Mouse (Mus musculus): ENCODE measurements around the gene Dohh. TPM values are rescaled to one million over a fixed set of nuclear protein-coding genes. Genes with fewer than 3 reads are reported as not detected.
A peak's percentile ranks its signal among the peaks of the same experiment; 100 is the strongest.

Gene Dohh
- polyA plus RNA-seq, 1 experiment from 2014 or later = 55.2 TPM

DNA sequence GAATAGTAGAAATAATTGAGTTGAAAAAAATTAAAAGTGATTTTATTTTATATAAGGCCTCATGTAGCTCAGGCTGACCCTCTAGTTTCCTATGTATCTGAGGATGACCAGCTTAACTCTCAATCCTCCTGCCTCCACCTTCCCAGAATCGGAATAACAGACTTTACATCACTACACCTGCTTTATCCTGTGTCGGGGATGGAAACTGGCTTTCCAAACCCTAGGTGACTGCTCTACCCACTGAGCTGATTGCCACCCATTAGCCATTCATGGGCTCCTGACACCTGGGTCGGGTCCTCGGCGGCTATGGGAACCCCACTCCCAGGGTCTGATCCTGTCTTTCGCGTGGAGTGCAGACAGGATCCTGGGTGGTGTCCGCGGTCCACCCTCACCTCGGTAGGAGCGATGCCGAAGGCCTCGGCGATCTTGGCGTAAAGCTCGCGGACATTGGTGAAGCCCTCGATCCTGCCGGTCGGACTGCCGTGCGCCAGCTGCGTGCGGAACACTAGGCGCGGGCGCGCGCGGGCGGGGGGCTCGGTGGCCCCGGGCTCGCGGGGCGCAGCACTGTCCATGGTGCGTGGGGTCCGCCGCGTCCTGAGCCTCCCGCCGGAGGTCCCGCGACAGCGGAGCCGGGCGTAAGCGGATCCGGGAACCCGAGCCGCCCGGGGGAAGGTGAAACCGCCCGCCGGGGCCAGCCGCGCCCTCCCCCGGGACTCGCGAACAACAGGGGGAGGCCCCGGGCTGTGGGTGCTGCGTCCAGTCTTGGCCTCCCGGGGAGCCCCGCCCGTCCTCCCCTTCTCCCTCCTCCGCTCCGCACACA, 41.3 kb upstream of the Dohh start, which contains the start of gene Gipc3:
Gipc3 (minus strand) TSS at position 581 of the 820 bp plus-strand sequence.
- Histone ChIP-seq H3K4me2 (replicated peaks; ENCODE audit: low read depth, low read length) (peak within 1 kb of the TSS; percentile 94), H3K4me3 (ENCODE audit: low read depth, low read length) (peak within 1 kb of the TSS; percentile 60), H3K4me1 (ENCODE audit: insufficient read depth, low read depth, low read length) (peaks cover 5% of the 10 kb centered on the region; the same call in 1 of the 2 replicates), H3K27me3 (replicated peaks; ENCODE audit: insufficient read depth, low read length) (0 out of 2 replicates have a peak, but pooled peaks cover 8% of the 10 kb centered on the region), H3K27ac (ENCODE audit: low read length) (no peak within 1 kb of the TSS), H3K36me3 (ENCODE audit: insufficient read depth, low read length) (no peaks in the 10 kb centered on the region), H3K9me3 (ENCODE audit: low read length) (no peaks in the 10 kb centered on the region), H3K9ac (replicated peaks; ENCODE audit: low read depth) (peak within 1 kb of the TSS; percentile 48)
- DNase-seq (ENCODE audit: low spot score) (no peak), ATAC-seq (no peak)
- TF ChIP-seq EP300 (IDR thresholded peaks at IDR 0.05) = no peak
- no peak for TF ChIP-seq CTCF (IDR thresholded peaks at IDR 0.05)
- 4% methylated on average over 43 of the region's 67 CpGs for WGBS

DNA sequence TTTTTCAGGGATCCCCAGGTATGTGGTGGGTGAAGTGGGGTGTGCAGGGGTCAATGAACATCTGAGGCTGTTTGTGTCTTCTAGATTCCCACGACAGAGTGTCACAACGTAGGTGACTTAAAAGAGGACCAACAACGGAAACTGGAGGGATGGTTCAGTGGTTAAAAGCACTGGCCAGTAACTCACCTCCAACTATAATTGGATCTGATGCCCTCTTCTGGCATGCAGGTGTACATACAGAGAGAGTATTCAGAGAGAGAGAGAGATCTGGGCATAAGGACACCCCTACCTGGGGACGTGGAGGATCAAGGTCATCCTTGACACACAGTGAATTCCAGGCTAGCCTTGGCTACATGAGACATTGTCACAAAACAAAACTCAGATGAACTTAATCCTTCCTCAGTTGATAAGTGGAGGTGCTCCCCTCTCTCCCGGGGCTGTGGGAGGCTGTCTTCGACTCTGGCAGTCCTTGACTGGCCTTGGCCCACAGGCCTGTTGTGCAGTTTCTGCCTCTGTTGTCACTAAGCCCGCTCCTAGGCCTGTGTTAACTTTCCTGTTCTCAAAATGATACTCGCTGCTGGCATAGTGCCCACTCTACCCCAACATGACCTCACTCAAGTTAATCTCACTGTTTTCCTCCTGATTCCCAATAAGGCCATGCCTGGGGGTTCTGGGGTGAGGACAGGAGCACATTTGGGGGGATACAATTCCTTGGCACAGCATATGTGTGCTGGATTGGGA, 39.6 kb upstream of the Dohh start:
- no peak for ATAC-seq
- H3K4me1 ChIP-seq (ENCODE audit: insufficient read depth, low read depth, low read length) = peaks cover 5% of the 10 kb centered on the region; the same call in 1 of the 2 replicates
- H3K4me3 ChIP-seq (ENCODE audit: low read depth, low read length) = no peak overlapping the region
- H3K9ac ChIP-seq (replicated peaks; ENCODE audit: low read depth) = no peak overlapping the region
- 0 out of 2 replicates have a peak, but pooled peaks cover 8% of the 10 kb centered on the region for H3K27me3 ChIP-seq (replicated peaks; ENCODE audit: insufficient read depth, low read length)
- 47% methylated on average over 8 of the region's 8 CpGs for WGBS
- TF ChIP-seq EP300 (IDR thresholded peaks at IDR 0.05) = no peak
- TF ChIP-seq CTCF (IDR thresholded peaks at IDR 0.05) = peak; percentile 61
- no peaks in the 10 kb centered on the region for H3K36me3 ChIP-seq (ENCODE audit: insufficient read depth, low read length)
- no peak overlapping the region for H3K4me2 ChIP-seq (replicated peaks; ENCODE audit: low read depth, low read length)
- DNase-seq (ENCODE audit: low spot score) = peak; percentile 53
- H3K27ac ChIP-seq (ENCODE audit: low read length) = no peak overlapping the region
- H3K9me3 ChIP-seq (ENCODE audit: low read length) = no peaks in the 10 kb centered on the region

DNA sequence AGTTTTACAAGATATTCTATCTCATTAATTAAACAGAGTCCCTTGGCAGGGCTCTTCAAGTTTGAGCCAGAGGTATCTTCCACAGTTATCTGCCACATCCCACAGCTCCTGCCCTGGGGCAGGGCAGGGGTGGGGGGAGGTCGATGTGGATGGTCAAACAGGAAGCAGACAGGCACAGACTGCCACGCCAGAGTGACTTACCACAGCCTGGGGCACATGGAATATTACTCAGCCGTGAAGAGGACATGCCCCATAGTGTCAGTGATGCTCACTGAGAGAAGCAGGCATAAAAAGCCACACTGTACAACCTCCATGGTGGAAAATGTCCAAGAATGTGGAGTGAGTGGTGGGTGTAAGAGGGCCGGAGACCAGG, 39.1 kb upstream of the Dohh start:
- Histone ChIP-seq H3K4me1 (ENCODE audit: insufficient read depth, low read depth, low read length) (peaks cover 5% of the 10 kb centered on the region; the same call in 1 of the 2 replicates), H3K9me3 (ENCODE audit: low read length) (no peaks in the 10 kb centered on the region), H3K9ac (replicated peaks; ENCODE audit: low read depth) (no peak overlapping the region), H3K4me2 (replicated peaks; ENCODE audit: low read depth, low read length) (no peak overlapping the region), H3K4me3 (ENCODE audit: low read depth, low read length) (no peak overlapping the region), H3K36me3 (ENCODE audit: insufficient read depth, low read length) (no peaks in the 10 kb centered on the region), H3K27me3 (replicated peaks; ENCODE audit: insufficient read depth, low read length) (0 out of 2 replicates have a peak, but pooled peaks cover 8% of the 10 kb centered on the region), H3K27ac (ENCODE audit: low read length) (no peak overlapping the region)
- WGBS = 82% methylated on average over 4 of the region's 4 CpGs
- ATAC-seq (no peak), DNase-seq (ENCODE audit: low spot score) (no peak)
- TF ChIP-seq CTCF (IDR thresholded peaks at IDR 0.05) (no peak), EP300 (IDR thresholded peaks at IDR 0.05) (no peak)

DNA sequence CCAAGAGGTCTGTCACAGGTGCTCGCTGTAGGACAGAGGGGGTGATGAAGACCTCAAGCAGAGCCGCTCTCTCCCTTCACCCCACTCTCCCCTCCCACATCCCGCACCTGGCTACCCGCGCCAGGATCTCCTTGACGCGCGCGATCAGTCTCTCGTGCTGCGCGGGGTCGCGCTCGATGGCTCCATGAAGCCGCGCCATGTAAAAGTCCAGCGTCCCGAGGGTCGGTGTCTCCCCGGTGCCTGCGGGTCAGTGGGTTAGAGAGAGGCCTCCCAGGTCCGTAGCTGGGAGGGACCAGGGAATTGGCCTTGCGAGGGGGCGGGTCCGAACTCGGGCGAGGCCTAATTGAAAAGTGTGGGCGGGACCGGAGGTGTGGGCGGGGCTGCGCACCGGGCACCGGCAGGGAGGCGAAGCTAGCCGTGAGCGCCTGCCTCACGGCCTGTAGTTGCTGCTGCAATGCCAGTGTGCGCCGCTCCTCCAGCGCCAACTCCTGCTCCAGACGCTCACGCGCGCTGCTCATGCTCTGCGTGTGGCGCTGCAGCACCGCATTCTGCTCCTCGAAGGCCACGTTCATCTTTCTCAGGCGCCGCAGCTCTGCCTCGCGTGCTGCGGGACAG, 37.7 kb upstream of the Dohh start:
- 12% methylated on average over 50 of the region's 55 CpGs for WGBS
- no peak overlapping the region for H3K9ac ChIP-seq (replicated peaks; ENCODE audit: low read depth)

DNA sequence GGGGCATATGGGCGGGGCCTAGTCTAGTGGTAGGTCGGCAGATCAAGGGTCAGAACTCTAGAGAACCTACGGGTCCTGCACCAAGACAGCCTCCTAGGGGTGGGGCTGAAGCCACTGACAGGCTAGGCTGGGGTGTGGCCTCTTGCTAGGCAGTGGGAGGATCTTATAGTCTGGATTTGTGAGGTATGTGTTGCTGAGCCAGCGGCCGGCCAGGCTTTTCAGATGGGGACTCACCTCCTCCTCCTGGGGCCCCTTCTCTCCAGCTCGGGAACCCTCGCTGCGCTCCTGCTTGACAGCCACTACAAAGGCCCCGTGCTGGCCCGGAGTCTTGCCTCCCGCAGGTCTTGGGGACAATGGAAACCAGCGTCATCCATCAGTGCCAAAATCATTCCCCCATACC, 35.1 kb upstream of the Dohh start:
- peak overlapping the region; percentile 94 for H3K4me2 ChIP-seq (replicated peaks; ENCODE audit: low read depth, low read length)
- H3K4me3 ChIP-seq (ENCODE audit: low read depth, low read length) = peak overlapping the region; percentile 68; the same call in 1 of the 2 replicates
- TF ChIP-seq CTCF (IDR thresholded peaks at IDR 0.05) = no peak
- TF ChIP-seq EP300 (IDR thresholded peaks at IDR 0.05) = no peak
- 0 out of 2 replicates have a peak, but pooled peaks cover 2% of the 10 kb centered on the region for H3K4me1 ChIP-seq (ENCODE audit: insufficient read depth, low read depth, low read length)
- no peaks in the 10 kb centered on the region for H3K27me3 ChIP-seq (replicated peaks; ENCODE audit: insufficient read depth, low read length)
- no peaks in the 10 kb centered on the region for H3K9me3 ChIP-seq (ENCODE audit: low read length)
- 5% methylated on average over 11 of the region's 12 CpGs for WGBS
- peak overlapping the region; percentile 76; the same call in 1 of the 2 replicates for H3K27ac ChIP-seq (ENCODE audit: low read length)
- no peak; the same call in 1 of the 2 replicates for ATAC-seq
- DNase-seq (ENCODE audit: low spot score) = peak; percentile 87
- no peaks in the 10 kb centered on the region for H3K36me3 ChIP-seq (ENCODE audit: insufficient read depth, low read length)
- peak overlapping the region; percentile 68; the same call in 1 of the 2 replicates for H3K9ac ChIP-seq (replicated peaks; ENCODE audit: low read depth)

More for the DNA sequence above, 37.7 kb upstream of the Dohh start:
- TF ChIP-seq CTCF (IDR thresholded peaks at IDR 0.05) (peak; percentile 61), EP300 (IDR thresholded peaks at IDR 0.05) (no peak)
- Histone ChIP-seq H3K4me2 (replicated peaks; ENCODE audit: low read depth, low read length) (peak overlapping the region; percentile 52), H3K4me1 (ENCODE audit: insufficient read depth, low read depth, low read length) (peaks cover 5% of the 10 kb centered on the region; the same call in 1 of the 2 replicates), H3K9me3 (ENCODE audit: low read length) (no peaks in the 10 kb centered on the region), H3K36me3 (ENCODE audit: insufficient read depth, low read length) (no peaks in the 10 kb centered on the region), H3K4me3 (ENCODE audit: low read depth, low read length) (0 out of 2 replicates have a peak overlapping the region, but pooled peaks have one; percentile 10), H3K27me3 (replicated peaks; ENCODE audit: insufficient read depth, low read length) (0 out of 2 replicates have a peak, but pooled peaks cover 8% of the 10 kb centered on the region), H3K27ac (ENCODE audit: low read length) (0 out of 2 replicates have a peak overlapping the region, but pooled peaks have one; percentile 57)
- ATAC-seq = peak; percentile 27
- peak; percentile 87 for DNase-seq (ENCODE audit: low spot score)
